Mouse (Mus musculus) MEL (cell line): ENCODE results near the gene Maip1.

ENCODE experiments used
- CHD2 ChIP-seq: IDR thresholded peaks from 2 replicates; pipeline ENCODE4 v1.6.1; 2011; ENCODE audit warnings: low read length, improper control_type of control experiment
- MXI1 ChIP-seq: IDR thresholded peaks from 2 replicates; pipeline ENCODE4 v1.6.1; 2011; ENCODE audit warnings: mild to moderate bottlenecking, low read depth, low read length, improper control_type of control experiment
- MYC ChIP-seq: IDR thresholded peaks from 2 replicates; pipeline ENCODE4 v1.6.1; 2011; ENCODE audit warnings: low read depth, mild to moderate bottlenecking, low read length, improper control_type of control experiment, moderate library complexity
- POLR2A ChIP-seq, 2 experiments: IDR thresholded peaks; 2 replicates each; pipeline ENCODE4 v1.6.1; 2011 to 2012; ENCODE audit warnings: low read length in 2 of 2, mild to moderate bottlenecking in 2 of 2, control low read depth in 1 of 2, improper control_type of control experiment in 1 of 2, low read depth in 1 of 2, moderate library complexity in 1 of 2; ENCODE audit not compliant: control insufficient read depth in 1 of 2, insufficient read depth in 1 of 2, poor library complexity in 1 of 2

DNA sequence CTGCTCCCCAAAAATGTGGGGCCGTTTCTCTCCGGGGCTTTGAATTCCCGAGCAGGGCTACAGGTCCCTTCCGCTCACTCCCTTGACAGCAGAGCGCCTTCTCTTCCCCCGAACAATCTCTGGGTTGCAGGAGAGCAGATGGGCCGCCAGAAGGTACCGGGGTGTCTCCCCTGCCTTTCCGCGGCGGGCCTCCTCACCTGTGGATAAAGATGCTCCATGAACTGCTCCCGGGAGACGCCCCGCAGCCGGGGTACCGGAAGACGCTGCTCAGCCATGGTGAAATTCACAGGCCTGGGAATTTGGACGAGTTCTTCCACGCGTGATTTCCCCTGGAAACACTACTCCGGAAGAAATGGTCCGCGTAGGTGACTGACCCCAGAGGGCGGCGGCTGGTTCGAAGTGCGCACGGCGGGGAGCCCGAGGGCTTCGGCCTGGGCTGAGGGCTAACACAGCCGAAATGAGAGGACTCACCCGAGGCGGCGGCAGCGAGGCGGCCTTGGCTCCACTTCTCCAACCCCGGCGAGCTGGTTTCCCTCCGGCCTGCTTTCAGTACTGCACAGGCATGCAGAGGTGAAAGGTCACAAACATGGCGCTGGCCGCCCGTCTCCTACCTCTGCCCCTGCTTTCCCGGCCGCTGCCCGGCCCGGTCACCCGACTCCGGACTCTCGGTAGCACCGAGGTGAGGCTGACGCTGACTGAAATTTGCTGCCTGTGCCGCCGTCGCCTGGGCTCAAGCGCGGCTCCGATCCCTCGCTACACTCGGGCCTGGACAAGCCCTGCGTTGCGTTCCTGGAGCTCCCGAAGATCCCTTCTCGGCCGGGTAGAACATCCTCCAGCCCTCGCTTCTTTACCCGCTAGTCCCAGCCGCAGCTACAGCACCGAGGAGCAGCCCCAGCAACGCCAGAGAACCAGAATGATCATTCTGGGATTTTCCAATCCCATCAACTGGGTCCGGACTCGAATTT, at the start of gene Maip1, which contains the start of gene Tyw5:
- TF ChIP-seq POLR2A (IDR thresholded peaks at IDR 0.05; ENCODE audit: control insufficient read depth in 1 of 2, insufficient read depth in 1 of 2, low read depth in 1 of 2, low read length in 2 of 2, poor library complexity in 1 of 2) (peak in 1 of 2 experiments; percentile 72; a peak in 3 of 4 replicates), MXI1 (peak; percentile 69; the same call in 1 of the 2 replicates), MYC (no peak), CHD2 (peak; percentile 9; the same call in 1 of the 2 replicates)
